Mouse (Mus musculus) testis, adult 2 months (tissue): Measurements from ENCODE around the gene Stat4.

Source experiments
- CTCF ChIP-seq: fragments of 200-500 bp; IDR thresholded peaks from 2 replicates; pipeline ENCODE4 v1.5.1; 2012; ENCODE audit warnings: low read depth, mild to moderate bottlenecking, inconsistent platforms, low read length, moderate library complexity; ENCODE audit not compliant: control insufficient read depth, insufficient read depth, insufficient replicate concordance
- POLR2A ChIP-seq: fragments of 200-500 bp; IDR thresholded peaks from 2 replicates; pipeline ENCODE4 v1.6.1; 2012; ENCODE audit warnings: low read depth, mild to moderate bottlenecking, inconsistent platforms, low read length, moderate library complexity; ENCODE audit not compliant: control insufficient read depth

GRCm38 (mm10) chr1:52124818-52125217 lies 137.9 kb downstream of the Stat4 start:
- TF ChIP-seq POLR2A: no peak
- no peak for TF ChIP-seq CTCF
